ENCODE assay signal across 9 mouse cellular contexts in the genomic region with DNA sequence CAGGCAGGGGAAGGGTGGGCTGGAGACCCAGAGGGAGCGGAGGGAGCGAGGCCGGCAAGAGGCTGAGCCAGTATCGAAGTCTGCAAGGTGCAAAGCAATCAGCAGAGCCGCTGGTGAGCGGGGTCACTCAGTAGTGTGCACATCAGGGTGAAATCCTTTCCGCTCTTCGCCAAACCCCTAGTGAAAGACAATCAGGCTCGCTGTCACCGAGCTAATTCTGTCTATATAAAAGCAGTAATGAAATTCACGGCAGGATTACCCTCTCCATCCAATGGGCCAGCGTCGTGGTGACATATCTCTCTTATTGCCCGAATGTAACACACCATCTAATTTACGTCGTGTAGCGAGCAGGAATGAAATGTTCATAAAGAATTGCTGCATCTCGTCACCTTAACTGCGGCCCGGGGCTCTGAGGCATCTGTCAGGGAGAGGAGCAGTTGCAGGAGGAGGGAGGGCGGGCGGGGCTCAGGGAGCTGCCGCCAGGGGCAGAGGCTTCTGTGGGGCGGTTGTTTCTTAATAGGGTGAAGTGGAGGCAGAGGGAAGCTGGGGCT. TPM values are rescaled to one million over a fixed set of nuclear protein-coding genes. Genes with fewer than 3 reads are reported as not detected.
DNase-seq lines count a peak whose midpoint lies in the region; ATAC-seq lines count a peak whose summit lies in the region.
"Had no signal": no experiment of that assay in that cellular context is flagged by ENCODE, and none has a peak within 500 bp of the region (broad histone marks: within the 10 kb centered on the region; RNA-seq: fewer than 3 reads in every experiment).

No protein-coding gene starts in this region.

- H3K4me2 ChIP-seq in kidney, embryonic 15.5 days: peak overlapping the region; percentile 38
- peak overlapping the region; percentile 44 for H3K4me2 ChIP-seq in embryonic facial prominence, embryonic 13.5 days
- peak overlapping the region; percentile 40 for H3K4me2 ChIP-seq in hindbrain, embryonic 16.5 days (ENCODE audit: low read length)
- peak overlapping the region; percentile 40 for H3K4me2 ChIP-seq in neural tube, embryonic 15.5 days

- H3K4me1 ChIP-seq in kidney, embryonic 15.5 days: peaks cover 16% of the 10 kb centered on the region
- H3K4me1 ChIP-seq in embryonic facial prominence, embryonic 13.5 days: peaks cover 18% of the 10 kb centered on the region; the same call in 1 of the 2 replicates
- peaks cover 9% of the 10 kb centered on the region for H3K4me1 ChIP-seq in hindbrain, embryonic 16.5 days (ENCODE audit: control insufficient read depth, insufficient read depth, low read depth, low read length)
- peaks cover 28% of the 10 kb centered on the region for H3K4me1 ChIP-seq in neural tube, embryonic 15.5 days

- H3K9me3 ChIP-seq in kidney, embryonic 15.5 days (replicated peaks): no peaks in the 10 kb centered on the region
- H3K9me3 ChIP-seq in embryonic facial prominence, embryonic 13.5 days: no peaks in the 10 kb centered on the region
- no peaks in the 10 kb centered on the region for H3K9me3 ChIP-seq in hindbrain, embryonic 16.5 days (ENCODE audit: control insufficient read depth, low read length)
- H3K9me3 ChIP-seq in neural tube, embryonic 15.5 days (replicated peaks): no peaks in the 10 kb centered on the region

- no peak overlapping the region for H3K9ac ChIP-seq in kidney, embryonic 15.5 days
- no peak overlapping the region for H3K9ac ChIP-seq in embryonic facial prominence, embryonic 13.5 days
- peak overlapping the region; percentile 29; the same call in 1 of the 2 replicates for H3K9ac ChIP-seq in hindbrain, embryonic 16.5 days (ENCODE audit: low read depth, low read length)
- no peak overlapping the region for H3K9ac ChIP-seq in neural tube, embryonic 15.5 days (replicated peaks)

- H3K36me3 ChIP-seq in kidney, embryonic 15.5 days: no peaks in the 10 kb centered on the region
- H3K36me3 ChIP-seq in embryonic facial prominence, embryonic 13.5 days: no peaks in the 10 kb centered on the region
- no peaks in the 10 kb centered on the region for H3K36me3 ChIP-seq in hindbrain, embryonic 16.5 days (ENCODE audit: control insufficient read depth, insufficient read depth, low read length)
- no peaks in the 10 kb centered on the region for H3K36me3 ChIP-seq in neural tube, embryonic 15.5 days

- no peak for ATAC-seq in kidney, embryonic 15.5 days (replicated peaks; ENCODE audit: low FRiP score)
- ATAC-seq in embryonic facial prominence, embryonic 13.5 days (ENCODE audit: insufficient number of reproducible peaks, insufficient read depth, low FRiP score, low TSS enrichment, low read depth): no peak
- ATAC-seq in hindbrain, embryonic 16.5 days: peak; percentile 43
- ATAC-seq in neural tube, embryonic 15.5 days (ENCODE audit: low FRiP score): peak; percentile 55

- WGBS in kidney, embryonic 15.5 days: 12% methylated on average over 24 of the region's 24 CpGs
- WGBS in embryonic facial prominence, embryonic 13.5 days: 6% methylated on average over 24 of the region's 24 CpGs
- WGBS in hindbrain, embryonic 16.5 days: 5% methylated on average over 24 of the region's 24 CpGs
- 4% methylated on average over 24 of the region's 24 CpGs for WGBS in neural tube, embryonic 15.5 days

- H3K27me3 ChIP-seq in kidney, embryonic 15.5 days: peaks cover 23% of the 10 kb centered on the region
- H3K27me3 ChIP-seq in embryonic facial prominence, embryonic 13.5 days: peaks cover 31% of the 10 kb centered on the region
- no peaks in the 10 kb centered on the region for H3K27me3 ChIP-seq in hindbrain, embryonic 16.5 days (replicated peaks; ENCODE audit: control insufficient read depth, insufficient read depth, low read length)
- no peaks in the 10 kb centered on the region for H3K27me3 ChIP-seq in neural tube, embryonic 15.5 days (replicated peaks)

- no peak for DNase-seq in kidney, adult 18-20 months
- DNase-seq in thymus, postnatal 10 days (ENCODE audit: low spot score in 2 of 2): no peak
- DNase-seq in frontal cortex, postnatal 14 days (ENCODE audit: low spot score in 2 of 2): no peak
- no peak for DNase-seq in right cerebral cortex, postnatal 36 days (ENCODE audit: low spot score in 2 of 2)
- DNase-seq: lung, postnatal 14 days had no signal

- H3K27ac ChIP-seq in kidney, embryonic 15.5 days: no peak overlapping the region
- H3K27ac ChIP-seq in embryonic facial prominence, embryonic 13.5 days: no peak overlapping the region
- H3K27ac ChIP-seq in hindbrain, embryonic 16.5 days (ENCODE audit: low read depth, low read length): no peak overlapping the region
- H3K27ac ChIP-seq in neural tube, embryonic 15.5 days (replicated peaks): peak overlapping the region; percentile 65

- no peak overlapping the region for H3K4me3 ChIP-seq in kidney, embryonic 15.5 days (replicated peaks)
- H3K4me3 ChIP-seq in embryonic facial prominence, embryonic 13.5 days: peak overlapping the region; percentile 17
- H3K4me3 ChIP-seq in hindbrain, embryonic 16.5 days (ENCODE audit: low read length): no peak overlapping the region; the same call in 1 of the 2 replicates
- no peak overlapping the region for H3K4me3 ChIP-seq in neural tube, embryonic 15.5 days (replicated peaks)

RNA-seq across cellular contexts. Expression of gene Btrc, which starts 33.7 kb away (rescaled TPM):
- polyA plus RNA-seq in kidney, embryonic 15.5 days (2015; fragmentation: Nextera tagmentation; extraction: Ambion mirVana): 47.8 and 49.3 TPM in 2 replicates
- 48.1 and 54.7 TPM in 2 replicates for polyA plus RNA-seq in embryonic facial prominence, embryonic 13.5 days (2015; fragmentation: Nextera tagmentation; extraction: Ambion mirVana)
- polyA plus RNA-seq in hindbrain, embryonic 16.5 days (2015; fragmentation: Nextera tagmentation; extraction: Ambion mirVana): 63.4 and 69.2 TPM in 2 replicates
- polyA plus RNA-seq in neural tube, embryonic 15.5 days (2015; fragmentation: Nextera tagmentation; extraction: Ambion mirVana): 64.8 and 68.2 TPM in 2 replicates

Comparison
In these comparisons a context has a peak if more than half of its experiments do, and no peak if none do; other contexts are left out.
1. ATAC-seq: peak in hindbrain, embryonic 16.5 days (single experiment) and neural tube, embryonic 15.5 days (single experiment); none in kidney, embryonic 15.5 days (single experiment) and embryonic facial prominence, embryonic 13.5 days (single experiment).
2. Peak in every context shown above with its lines, with median percentiles within 50 percentile points of each other: H3K4me2 ChIP-seq.